Mouse (Mus musculus) stomach, postnatal 0 days (tissue): ENCODE results near the gene Arhgap29. TPM values are rescaled to one million over a fixed set of nuclear protein-coding genes. Genes with fewer than 3 reads are reported as not detected.

Experiments used
- ATAC-seq: fragments of 200-750 bp; cut with Nextera tagmentation; 2 replicates; pipeline ENCODE4 v1.8.0; 2017; ENCODE audit not compliant: low FRiP score, low TSS enrichment
- DNase-seq: peaks from one replicate; pipeline ENCODE4 v3.0.0-alpha.2; 2016; ENCODE audit warnings: low spot score
- H3K27ac ChIP-seq: fragments of 300-500 bp; sonication (generic); replicated peaks from 2 replicates; pipeline ENCODE4 v1.5.1; 2014; ENCODE audit warnings: mild to moderate bottlenecking, control low read depth
- H3K27me3 ChIP-seq: fragments of 300-500 bp; sonication (generic); 2 replicates; pipeline ENCODE4 v1.6.1; 2014; ENCODE audit warnings: low read length; ENCODE audit not compliant: control insufficient read depth, insufficient read depth
- H3K36me3 ChIP-seq: fragments of 300-500 bp; sonication (generic); 2 replicates; pipeline ENCODE4 v1.6.1; 2014; ENCODE audit warnings: low read length, mixed read lengths; ENCODE audit not compliant: control insufficient read depth, insufficient read depth
- H3K4me1 ChIP-seq: fragments of 300-500 bp; sonication (generic); replicated peaks from 2 replicates; pipeline ENCODE4 v1.6.1; 2014; ENCODE audit warnings: antibody characterized with exemption; ENCODE audit not compliant: control insufficient read depth, insufficient read depth
- H3K4me2 ChIP-seq: fragments of 300-500 bp; sonication (generic); replicated peaks from 2 replicates; pipeline ENCODE4 v1.6.1; 2014; ENCODE audit warnings: low read depth, mild to moderate bottlenecking, control low read depth, moderate library complexity
- H3K4me3 ChIP-seq: fragments of 300-500 bp; sonication (generic); 2 replicates; pipeline ENCODE4 v1.5.1; 2014; ENCODE audit warnings: low read depth, low read length, control low read depth
- H3K9ac ChIP-seq: fragments of 300-500 bp; sonication (generic); 2 replicates; pipeline ENCODE4 v1.6.1; 2014; ENCODE audit warnings: mild to moderate bottlenecking, low read length, control low read depth, mixed read lengths
- H3K9me3 ChIP-seq: fragments of 300-500 bp; sonication (generic); 2 replicates; pipeline ENCODE4 v1.6.1; 2016; ENCODE audit warnings: low read length; ENCODE audit not compliant: control insufficient read depth
- CTCF ChIP-seq: IDR thresholded peaks from 2 replicates; pipeline ENCODE4 v1.5.1; 2016; ENCODE audit warnings: antibody characterized with exemption, low read depth, mild to moderate bottlenecking, moderate library complexity
- EP300 ChIP-seq: optimal IDR thresholded peaks from 2 replicates; pipeline ENCODE3; 2016; ENCODE audit warnings: antibody characterized with exemption
- WGBS: fragments of 180-500 bp; shearing (Covaris S2); extraction: QIAGEN DNeasy Blood & Tissue Kit; methylation state at CpG from one replicate; pipeline ENCODE4 v1.1.7; 2014; 5-methylcytosine and 5-hydroxymethylcytosine counted together
- polyA plus RNA-seq: library from polyadenylated mRNA; unstranded; fragments of >200 nt; fragmentation: Nextera tagmentation; extraction: Ambion mirVana; gene quantifications from 2 replicates; pipeline ENCODE4 v1.2.1, GENCODE M21; 2015

Arhgap29 gene
- polyA plus RNA-seq, 1 experiment from 2014 or later, result 16.6 TPM

- Histone ChIP-seq H3K27ac (no peak overlapping the region), H3K36me3 (no peaks in the 10 kb centered on the region), H3K4me3 (no peak overlapping the region), H3K9me3 (no peaks in the 10 kb centered on the region), H3K27me3 (no peaks in the 10 kb centered on the region), H3K4me1 (no peaks in the 10 kb centered on the region), H3K9ac (no peak overlapping the region), H3K4me2 (no peak overlapping the region)
- ATAC-seq (no peak), DNase-seq (no peak)
- WGBS, result 69% methylated on average over 5 of the region's 5 CpGs
- TF ChIP-seq EP300, result no peak
- no peak for TF ChIP-seq CTCF
Measured at GRCm38 (mm10) chr3:121919961-121920360, 32.4 kb upstream of the Arhgap29 start.

DNA sequence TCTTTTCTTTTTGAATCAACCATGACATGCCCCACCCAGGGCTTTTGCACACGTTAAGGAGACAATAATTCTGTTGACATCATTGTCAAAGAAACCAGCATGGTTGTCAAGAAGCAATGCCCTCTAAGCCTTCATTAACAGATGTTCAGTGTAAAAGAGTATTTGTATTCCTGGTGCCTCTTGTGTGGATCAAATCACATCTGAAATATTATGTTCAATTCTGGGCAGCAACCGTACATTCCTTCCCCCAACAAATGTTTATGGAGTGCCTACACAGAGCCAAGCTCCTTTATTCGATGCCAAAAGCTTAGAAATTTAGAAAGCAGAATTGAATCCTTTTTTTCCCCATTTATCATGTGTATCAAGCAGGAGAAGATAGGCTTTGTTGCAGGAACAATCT is 31.6 kb upstream of the Arhgap29 start:
- no peak for DNase-seq

GRCm38 (mm10) chr3:121924768-121925486 is 27.4 kb upstream of the Arhgap29 start:
- Histone ChIP-seq H3K4me2 (no peak overlapping the region), H3K9me3 (no peaks in the 10 kb centered on the region), H3K27me3 (no peaks in the 10 kb centered on the region), H3K27ac (no peak overlapping the region), H3K36me3 (no peaks in the 10 kb centered on the region), H3K4me1 (no peaks in the 10 kb centered on the region), H3K9ac (no peak overlapping the region), H3K4me3 (no peak overlapping the region)
- peak; percentile 53; the same call in 1 of the 2 replicates for ATAC-seq
- DNase-seq, result no peak
- WGBS, result 33% methylated on average over 11 of the region's 11 CpGs
- TF ChIP-seq CTCF, result no peak
- no peak for TF ChIP-seq EP300

More for the DNA sequence above, 31.6 kb upstream of the Arhgap29 start:
- Histone ChIP-seq H3K9me3 (no peaks in the 10 kb centered on the region), H3K4me1 (no peaks in the 10 kb centered on the region), H3K27me3 (no peaks in the 10 kb centered on the region), H3K4me3 (no peak overlapping the region), H3K4me2 (no peak overlapping the region), H3K27ac (no peak overlapping the region), H3K36me3 (no peaks in the 10 kb centered on the region), H3K9ac (no peak overlapping the region)
- no peak for TF ChIP-seq CTCF
- no peak for TF ChIP-seq EP300
- 43% methylated on average over 3 of the region's 3 CpGs for WGBS
- no peak for ATAC-seq

DNA sequence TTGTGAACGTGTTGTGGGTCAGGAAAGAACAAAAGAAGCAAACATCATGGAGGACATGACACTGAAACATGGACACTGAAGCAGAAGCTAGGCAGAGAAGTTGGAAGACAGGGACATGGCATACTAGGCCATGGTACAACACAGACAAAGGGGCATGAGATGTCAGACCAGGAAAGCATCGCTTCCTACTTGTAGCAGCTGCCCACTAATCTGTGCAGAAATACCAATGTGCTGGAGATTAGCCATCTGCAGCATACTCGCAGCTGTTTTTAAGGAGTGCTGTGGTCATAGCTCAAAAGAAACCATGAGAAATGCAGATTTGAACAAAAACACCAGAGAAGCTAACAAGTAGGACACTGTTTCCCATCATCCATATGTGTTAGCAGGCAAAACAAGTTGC is 24.7 kb upstream of the Arhgap29 start:
- H3K4me2 ChIP-seq, result no peak overlapping the region

GRCm38 (mm10) chr3:121932815-121933214 is 19.5 kb upstream of the Arhgap29 start:
- no peak for TF ChIP-seq EP300
- TF ChIP-seq CTCF, result no peak
- DNase-seq (no peak), ATAC-seq (no peak)
- H3K9ac ChIP-seq, result no peak overlapping the region
- WGBS, result 56% methylated on average over 4 of the region's 4 CpGs
- H3K4me1 ChIP-seq, result no peaks in the 10 kb centered on the region
- H3K4me2 ChIP-seq, result no peak overlapping the region
- H3K27ac ChIP-seq, result no peak overlapping the region
- no peaks in the 10 kb centered on the region for H3K36me3 ChIP-seq
- no peak overlapping the region for H3K4me3 ChIP-seq
- H3K27me3 ChIP-seq, result no peaks in the 10 kb centered on the region
- no peaks in the 10 kb centered on the region for H3K9me3 ChIP-seq

More for the DNA sequence above, 24.7 kb upstream of the Arhgap29 start:
- no peaks in the 10 kb centered on the region for H3K36me3 ChIP-seq
- whole genome bisulfite sequencing, result 86% methylated on average over 3 of the region's 3 CpGs
- H3K27me3 ChIP-seq, result no peaks in the 10 kb centered on the region
- H3K9ac ChIP-seq, result no peak overlapping the region
- TF ChIP-seq EP300 (no peak), CTCF (no peak)
- no peaks in the 10 kb centered on the region for H3K9me3 ChIP-seq
- H3K4me1 ChIP-seq, result no peaks in the 10 kb centered on the region
- H3K4me3 ChIP-seq, result no peak overlapping the region
- DNase-seq (no peak), ATAC-seq (no peak)
- H3K27ac ChIP-seq, result no peak overlapping the region

DNA sequence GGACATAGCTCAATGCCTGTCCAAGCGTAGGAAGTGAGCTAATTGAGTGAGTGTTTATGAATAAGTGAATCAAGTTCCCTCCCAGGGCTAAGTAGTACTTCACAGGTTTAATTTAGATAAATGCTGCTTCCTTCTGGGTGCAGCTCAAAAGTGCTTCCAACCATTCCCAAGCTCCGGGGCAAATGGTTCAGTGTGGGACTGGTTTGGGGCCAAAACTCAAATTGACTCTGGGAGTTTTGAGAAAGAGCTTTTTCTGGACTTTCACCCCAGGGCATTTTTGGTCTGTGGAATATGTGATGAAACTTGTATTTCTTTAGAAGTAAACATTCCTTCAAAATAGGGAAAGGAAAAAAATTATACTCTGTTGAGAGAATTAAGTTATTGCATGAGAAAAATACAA is 16.1 kb upstream of the Arhgap29 start:
- Histone ChIP-seq H3K4me2 (no peak overlapping the region), H3K9ac (no peak overlapping the region), H3K9me3 (no peaks in the 10 kb centered on the region), H3K36me3 (no peaks in the 10 kb centered on the region), H3K27me3 (no peaks in the 10 kb centered on the region), H3K4me3 (no peak overlapping the region), H3K27ac (no peak overlapping the region), H3K4me1 (no peaks in the 10 kb centered on the region)
- DNase-seq, result no peak
- ATAC-seq, result no peak
- 59% methylated on average over 2 of the region's 2 CpGs for WGBS
- TF ChIP-seq CTCF (no peak), EP300 (no peak)
